Mouse (Mus musculus): Measurements from ENCODE around the gene Slc39a1. TPM values are rescaled to one million over a fixed set of nuclear protein-coding genes. Genes with fewer than 3 reads are reported as not detected.
A peak's percentile ranks its signal among the peaks of the same experiment; 100 is the strongest.
"Not testable (repeated sequence)": the region's sequence is repeated elsewhere in the genome, so short reads cannot be mapped to it uniquely, and the experiment has no call there.

Gene Slc39a1
- total RNA-seq, 1 experiment from 2014 or later: 42.1 TPM

GRCm38 (mm10) chr3:90231507-90232333 is 16.3 kb upstream of the Slc39a1 start, which contains the start of gene Jtb:
Gene Jtb (plus strand): TSS chr3:90231597.
- peak; percentile 97 for ATAC-seq (replicated peaks; ENCODE audit: low read depth, poor library complexity, severe bottlenecking)

DNA sequence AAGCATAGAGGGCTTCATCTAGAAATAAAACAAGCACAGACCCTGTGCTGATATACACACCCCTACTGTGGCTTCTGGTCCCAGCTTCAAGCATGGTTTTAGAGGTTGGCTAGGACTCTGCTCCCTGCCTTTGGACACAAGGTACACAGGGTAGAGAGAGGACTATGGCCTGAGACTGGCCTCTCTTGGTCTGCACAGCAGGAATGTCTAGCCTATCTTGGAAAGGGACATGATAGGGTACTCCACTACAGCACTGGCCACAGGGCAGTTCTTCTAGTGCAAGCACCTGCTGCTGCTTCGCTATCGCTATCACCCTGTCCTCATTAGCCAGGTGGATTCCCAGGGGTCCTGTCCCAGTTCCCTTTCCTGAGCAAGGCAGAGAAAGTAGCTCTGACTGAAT is 6.7 kb upstream of the Slc39a1 start:
- ATAC-seq (replicated peaks; ENCODE audit: low read depth, poor library complexity, severe bottlenecking): no peak

- ATAC-seq (replicated peaks; ENCODE audit: low read depth, poor library complexity, severe bottlenecking): peak; percentile 69; the same call in 1 of the 2 replicates
Measured at GRCm38 (mm10) chr3:90241669-90242358, 6.2 kb upstream of the Slc39a1 start.

GRCm38 (mm10) chr3:90242984-90243775 is 4.8 kb upstream of the Slc39a1 start, which contains the start of gene Creb3l4:
Gene Creb3l4 (minus strand): TSS chr3:90243512.
- ATAC-seq (replicated peaks; ENCODE audit: low read depth, poor library complexity, severe bottlenecking): no peak

GRCm38 (mm10) chr3:90245406-90245805 is 2.6 kb upstream of the Slc39a1 start:
- no peak for ATAC-seq (replicated peaks; ENCODE audit: low read depth, poor library complexity, severe bottlenecking)

GRCm38 (mm10) chr3:90247630-90247959 is 377 bp upstream of the Slc39a1 start:
- peak; percentile 4; the same call in 1 of the 2 replicates for ATAC-seq (replicated peaks; ENCODE audit: low read depth, poor library complexity, severe bottlenecking)

DNA sequence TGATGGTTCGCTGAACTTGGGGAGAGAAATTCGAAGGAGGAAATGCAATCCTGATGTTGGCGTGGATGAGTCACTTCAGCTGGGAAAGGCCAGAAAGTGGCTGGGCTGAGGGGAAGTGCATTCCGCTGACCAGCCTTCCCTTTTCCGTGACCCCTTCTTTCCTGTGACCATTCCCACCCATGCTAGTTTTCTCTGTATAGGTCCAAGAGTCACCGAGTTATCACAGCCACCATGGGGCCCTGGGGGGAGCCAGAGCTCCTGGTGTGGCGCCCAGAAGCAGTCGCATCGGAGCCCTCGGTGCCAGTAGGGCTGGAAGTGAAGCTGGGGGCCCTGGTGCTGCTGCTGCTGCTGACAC is 751 bp downstream of the Slc39a1 start:
- ATAC-seq (replicated peaks; ENCODE audit: low read depth, poor library complexity, severe bottlenecking): peak; percentile 26; the same call in 1 of the 2 replicates

DNA sequence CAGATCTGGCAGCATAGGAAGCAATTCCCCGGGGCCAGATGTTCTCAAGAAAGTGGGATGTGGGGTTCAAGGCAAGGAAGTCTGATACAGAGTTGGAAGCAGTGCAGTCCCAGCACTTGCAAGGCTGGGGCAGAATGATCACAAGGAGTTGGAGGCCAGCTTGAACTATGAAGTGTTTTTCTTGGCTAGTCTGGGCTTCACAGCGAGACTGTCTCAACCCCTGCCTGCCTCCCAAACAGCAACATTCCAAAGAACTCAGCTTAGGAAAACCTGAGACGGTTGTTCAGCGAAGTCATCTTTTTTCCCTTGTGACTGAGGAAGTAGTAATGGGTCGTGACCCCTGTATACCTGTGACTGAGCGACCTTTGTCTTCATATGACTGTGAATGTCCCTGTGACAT is 2.8 kb downstream of the Slc39a1 start:
- no peak for ATAC-seq (replicated peaks; ENCODE audit: low read depth, poor library complexity, severe bottlenecking)

DNA sequence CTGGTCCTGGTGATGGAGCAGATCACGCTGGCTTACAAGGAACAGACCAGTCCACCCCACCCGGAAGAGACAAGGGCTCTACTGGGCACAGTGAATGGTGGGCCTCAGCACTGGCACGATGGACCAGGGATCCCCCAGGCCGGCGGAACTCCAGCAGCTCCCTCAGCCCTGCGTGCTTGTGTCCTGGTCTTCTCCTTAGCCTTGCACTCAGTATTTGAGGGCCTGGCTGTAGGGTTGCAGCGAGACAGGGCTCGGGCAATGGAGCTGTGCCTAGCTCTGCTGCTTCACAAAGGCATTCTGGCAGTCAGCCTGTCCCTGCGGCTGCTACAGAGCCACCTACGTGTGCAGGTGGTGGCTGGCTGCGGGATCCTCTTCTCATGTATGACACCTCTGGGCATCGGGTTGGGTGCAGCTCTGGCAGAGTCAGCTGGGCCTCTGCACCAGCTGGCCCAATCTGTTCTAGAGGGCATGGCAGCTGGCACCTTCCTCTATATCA is 3.8 kb downstream of the Slc39a1 start:
- ATAC-seq (replicated peaks; ENCODE audit: low read depth, poor library complexity, severe bottlenecking): not testable (repeated sequence)

GRCm38 (mm10) chr3:90252659-90253058 is 4.7 kb downstream of the Slc39a1 start:
- not testable (repeated sequence) for ATAC-seq (replicated peaks; ENCODE audit: low read depth, poor library complexity, severe bottlenecking)

DNA sequence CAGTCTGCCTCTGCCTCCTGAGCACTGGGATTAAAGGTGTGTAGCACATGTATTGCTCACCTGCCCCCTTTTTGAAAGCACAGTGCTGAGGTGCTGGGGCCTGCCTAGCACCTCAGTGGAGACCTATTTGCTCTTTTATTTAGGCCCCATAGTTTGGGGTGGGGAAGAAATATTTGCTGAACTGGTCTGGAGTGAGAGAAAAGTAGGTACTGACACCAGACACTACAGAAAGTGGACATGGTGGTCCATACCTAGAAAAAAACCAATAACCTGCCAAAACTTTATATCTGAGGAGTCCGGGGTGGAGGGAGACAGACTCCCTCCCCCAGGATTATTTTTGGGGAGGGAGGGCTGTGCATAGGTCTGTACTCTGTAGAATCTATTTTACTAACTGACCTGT is 5.2 kb downstream of the Slc39a1 start:
- not testable (repeated sequence) for ATAC-seq (replicated peaks; ENCODE audit: low read depth, poor library complexity, severe bottlenecking)

DNA sequence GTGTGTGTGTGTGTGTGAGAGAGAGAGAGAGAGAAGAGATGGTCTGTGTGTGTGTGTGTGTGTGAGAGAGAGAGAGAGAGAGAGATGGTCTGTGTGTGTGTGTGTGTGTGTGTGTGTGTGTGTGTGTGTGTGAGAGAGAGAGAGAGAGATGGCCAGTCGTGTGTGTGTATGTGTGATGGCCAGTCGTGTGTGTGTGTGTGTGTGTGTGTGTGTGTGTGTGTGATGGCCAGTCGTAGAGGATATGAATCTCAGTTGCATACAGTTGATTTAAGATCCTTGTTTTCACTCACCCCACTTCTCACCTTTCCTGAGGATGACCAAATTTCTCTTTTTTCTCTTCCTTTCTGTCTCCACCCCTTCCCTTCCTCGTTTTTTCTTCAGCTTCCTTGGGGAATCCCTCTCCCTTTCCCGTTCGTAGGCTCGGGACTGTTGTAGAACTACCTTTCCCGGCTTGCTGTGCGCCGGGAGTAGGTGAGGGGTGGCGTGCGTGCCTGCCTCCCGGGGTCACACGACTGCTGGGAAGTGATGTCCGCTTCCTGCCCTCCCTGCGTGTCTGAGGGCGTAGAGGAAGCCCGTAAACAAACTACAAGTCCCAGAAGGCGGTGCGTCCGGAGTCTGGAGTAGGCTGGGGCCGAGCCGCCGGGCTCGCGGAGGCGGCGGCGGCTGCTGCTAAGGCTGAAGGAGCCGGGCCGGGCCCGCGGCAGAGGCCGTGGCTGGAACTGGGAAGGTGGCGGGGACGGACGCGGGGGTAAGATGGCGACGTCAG is 5.9 kb downstream of the Slc39a1 start, which contains the start of gene Crtc2:
Crtc2 (plus strand) TSS at position 511 of the 766 bp plus-strand sequence.
- ATAC-seq (replicated peaks; ENCODE audit: low read depth, poor library complexity, severe bottlenecking): peak; percentile 99

DNA sequence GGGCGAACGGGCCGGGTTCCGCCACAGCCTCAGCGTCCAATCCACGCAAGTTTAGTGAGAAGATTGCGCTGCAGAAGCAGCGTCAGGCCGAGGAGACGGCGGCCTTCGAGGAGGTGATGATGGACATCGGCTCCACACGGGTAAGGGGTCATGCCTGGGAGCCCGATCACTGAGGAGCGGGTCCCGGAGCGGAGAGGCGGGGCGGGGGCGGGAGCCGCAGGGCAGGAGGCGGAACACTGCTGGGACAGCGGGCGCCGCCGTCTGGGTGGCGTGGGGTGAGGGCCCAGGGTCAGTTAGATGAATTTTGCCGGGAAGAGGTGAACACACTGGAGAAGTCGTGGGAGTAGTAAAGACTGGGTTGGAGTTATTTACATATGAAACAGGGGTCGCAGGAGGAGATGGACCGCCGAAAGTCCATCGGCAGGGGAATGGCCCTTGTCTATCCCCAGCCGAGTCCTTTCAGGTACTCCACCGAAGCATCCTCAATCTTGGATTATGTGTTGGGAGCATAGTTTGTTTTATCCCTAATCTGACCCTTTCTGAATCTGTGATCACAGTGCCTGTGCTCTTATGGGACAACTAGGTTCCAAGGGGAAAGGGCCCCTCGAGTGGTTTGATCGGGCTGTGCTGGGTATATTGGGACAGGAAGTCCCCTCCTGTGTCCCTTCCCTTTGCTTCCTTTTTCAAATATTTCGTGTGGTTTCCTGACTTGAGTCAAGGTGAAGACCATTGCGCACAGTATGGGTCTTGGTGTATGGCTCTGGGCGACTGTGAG is 6.6 kb downstream of the Slc39a1 start:
- ATAC-seq (replicated peaks; ENCODE audit: low read depth, poor library complexity, severe bottlenecking): peak; percentile 20

DNA sequence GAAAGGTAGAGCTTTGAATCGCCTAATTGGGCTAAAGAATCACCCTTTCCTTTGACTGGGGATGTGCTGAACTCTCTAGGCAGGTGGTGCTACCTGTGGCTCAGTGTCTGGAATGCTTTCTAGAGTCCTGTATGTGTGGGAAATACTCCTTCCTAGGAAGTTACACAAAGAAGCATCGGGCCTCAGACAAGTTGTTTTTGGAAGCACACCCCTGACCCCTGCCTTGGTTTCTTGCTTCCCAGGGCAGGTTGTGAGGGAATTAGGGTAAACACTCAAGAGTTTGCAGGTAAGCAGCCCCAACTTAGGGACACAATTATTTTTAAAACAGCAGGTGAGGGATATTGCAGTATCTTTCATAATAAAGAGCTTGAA is 7.2 kb downstream of the Slc39a1 start:
- ATAC-seq (replicated peaks; ENCODE audit: low read depth, poor library complexity, severe bottlenecking): no peak

DNA sequence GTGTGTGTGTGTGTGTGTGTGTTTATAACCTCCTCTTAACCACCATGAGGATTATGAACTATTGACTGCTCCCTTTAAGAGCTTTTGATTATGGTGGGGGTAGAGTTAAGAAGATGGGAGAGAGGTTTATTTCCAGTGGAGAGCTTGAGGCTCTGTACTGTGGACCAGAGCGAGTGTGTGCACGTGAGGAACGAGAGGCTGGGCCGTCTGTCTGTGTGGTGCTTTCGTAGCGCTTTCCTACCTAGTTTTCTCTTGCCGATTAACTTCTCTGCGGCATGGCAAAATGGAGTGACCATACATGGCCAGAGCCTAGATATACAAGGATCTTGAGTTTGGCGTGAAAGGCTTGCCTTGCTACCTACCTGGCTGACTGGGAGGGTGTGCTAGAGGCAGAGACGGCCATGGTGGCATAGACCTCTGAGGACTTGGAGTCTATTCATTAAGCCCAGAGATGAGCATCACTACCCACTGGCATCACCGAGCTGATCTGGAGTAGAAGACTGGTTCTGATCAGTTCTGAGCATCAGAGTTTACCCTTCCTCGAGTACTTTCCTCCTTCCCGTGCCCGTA is 7.9 kb downstream of the Slc39a1 start:
- no peak for ATAC-seq (replicated peaks; ENCODE audit: low read depth, poor library complexity, severe bottlenecking)

GRCm38 (mm10) chr3:90256731-90257530 is 9.0 kb downstream of the Slc39a1 start:
- no peak for ATAC-seq (replicated peaks; ENCODE audit: low read depth, poor library complexity, severe bottlenecking)

DNA sequence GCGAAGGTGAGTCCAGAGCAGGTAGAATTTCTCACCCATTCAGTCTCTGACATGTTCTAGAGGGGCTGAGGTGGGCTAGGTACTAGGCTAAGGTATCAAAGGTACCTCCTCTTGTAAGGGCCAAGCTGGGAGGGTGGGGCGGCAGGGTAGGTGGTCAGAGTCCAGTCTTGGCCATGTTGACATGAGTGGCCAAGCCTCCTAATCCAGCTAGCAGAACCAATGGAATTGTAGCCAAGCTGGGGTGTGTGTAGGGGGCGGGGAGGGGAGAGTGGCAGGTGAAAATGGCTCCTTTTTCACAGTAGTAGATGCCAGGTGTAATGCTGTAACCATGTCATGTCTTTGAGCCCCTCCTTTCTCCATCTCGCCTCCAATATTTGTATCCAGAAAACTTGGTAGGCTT is 10.5 kb downstream of the Slc39a1 start:
- ATAC-seq (replicated peaks; ENCODE audit: low read depth, poor library complexity, severe bottlenecking): no peak
